Mouse (Mus musculus) lung, postnatal 0 days (tissue): ENCODE data around the gene Krt84. TPM values are rescaled to one million over a fixed set of nuclear protein-coding genes. Genes with fewer than 3 reads are reported as not detected.

ENCODE experiments used
- ATAC-seq: fragments of 200-750 bp; cut with Nextera tagmentation; 2 replicates; pipeline ENCODE4 v1.8.0; 2017; ENCODE audit warnings: moderate library complexity
- DNase-seq: peaks from one replicate; pipeline ENCODE4 v3.0.0-alpha.2; 2016; ENCODE audit warnings: low spot score
- H3K27ac ChIP-seq: fragments of 300-500 bp; sonication (generic); 2 replicates; pipeline ENCODE4 v1.5.1; 2014; ENCODE audit warnings: antibody characterized with exemption, mild to moderate bottlenecking, low read length, mixed read lengths
- H3K27me3 ChIP-seq: fragments of 300-500 bp; sonication (generic); replicated peaks from 2 replicates; pipeline ENCODE4 v1.6.1; 2014; ENCODE audit warnings: low read length, mixed read lengths; ENCODE audit not compliant: insufficient read depth
- H3K36me3 ChIP-seq: fragments of 300-500 bp; sonication (generic); 2 replicates; pipeline ENCODE4 v1.6.1; 2014; ENCODE audit warnings: low read length, mixed read lengths; ENCODE audit not compliant: insufficient read depth
- H3K4me1 ChIP-seq: fragments of 300-500 bp; sonication (generic); 2 replicates; pipeline ENCODE4 v1.6.1; 2014; ENCODE audit warnings: antibody characterized with exemption, low read depth, low read length, mixed read lengths; ENCODE audit not compliant: insufficient read depth
- H3K4me2 ChIP-seq: fragments of 300-500 bp; sonication (generic); replicated peaks from 2 replicates; pipeline ENCODE4 v1.6.1; 2014; ENCODE audit warnings: low read depth, mild to moderate bottlenecking, low read length, moderate library complexity, mixed read lengths
- H3K4me3 ChIP-seq: fragments of 300-500 bp; sonication (generic); 2 replicates; pipeline ENCODE4 v1.5.1; 2014; ENCODE audit warnings: low read depth, low read length
- H3K9ac ChIP-seq: fragments of 300-500 bp; sonication (generic); replicated peaks from 2 replicates; pipeline ENCODE4 v1.6.1; 2014; ENCODE audit warnings: low read depth, mild to moderate bottlenecking
- H3K9me3 ChIP-seq: fragments of 300-500 bp; sonication (generic); 2 replicates; pipeline ENCODE4 v1.6.1; 2016; ENCODE audit warnings: low read length, mixed read lengths
- CTCF ChIP-seq: IDR thresholded peaks from 2 replicates; pipeline ENCODE4 v1.5.1; 2016; ENCODE audit warnings: antibody characterized with exemption, mild to moderate bottlenecking
- EP300 ChIP-seq: IDR thresholded peaks from 2 replicates; pipeline ENCODE4 v1.6.1; 2016; ENCODE audit warnings: antibody characterized with exemption, mild to moderate bottlenecking, control low read depth
- WGBS: fragments of 180-500 bp; shearing (Covaris S2); extraction: QIAGEN DNeasy Blood & Tissue Kit; methylation state at CpG from one replicate; pipeline ENCODE4 v1.1.7; 2014; 5-methylcytosine and 5-hydroxymethylcytosine counted together
- polyA plus RNA-seq: library from polyadenylated mRNA; unstranded; fragments of >200 nt; fragmentation: Nextera tagmentation; extraction: Ambion mirVana; gene quantifications from 2 replicates; pipeline ENCODE4 v1.2.1, GENCODE M21; 2015

Gene Krt84
- polyA plus RNA-seq = not detected in 2 replicates

- H3K9me3 ChIP-seq = no peaks in the 10 kb centered on the region
- ATAC-seq (no peak), DNase-seq (no peak)
- H3K4me2 ChIP-seq = no peak within 1 kb of the TSS
- no peaks in the 10 kb centered on the region for H3K36me3 ChIP-seq
- no peak within 1 kb of the TSS for H3K27ac ChIP-seq
- no peak within 1 kb of the TSS for H3K9ac ChIP-seq
- TF ChIP-seq CTCF (no peak), EP300 (no peak)
- WGBS = 80% methylated on average over 7 of the region's 7 CpGs
- H3K4me1 ChIP-seq = no peaks in the 10 kb centered on the region
- no peak within 1 kb of the TSS for H3K4me3 ChIP-seq
- no peaks in the 10 kb centered on the region for H3K27me3 ChIP-seq
Observed at GRCm38 (mm10) chr15:101532720-101533119, at the start of gene Krt84. TSS of gene Krt84 (minus strand) at chr15:101532820.

- Histone ChIP-seq H3K9ac (no peak overlapping the region), H3K36me3 (no peaks in the 10 kb centered on the region), H3K9me3 (no peaks in the 10 kb centered on the region), H3K4me1 (no peaks in the 10 kb centered on the region), H3K4me2 (no peak overlapping the region), H3K4me3 (no peak overlapping the region), H3K27ac (no peak overlapping the region), H3K27me3 (no peaks in the 10 kb centered on the region)
- no peak for ATAC-seq
- no peak for TF ChIP-seq EP300
- TF ChIP-seq CTCF = no peak
- WGBS = 54% methylated on average over 3 of the region's 3 CpGs
- no peak for DNase-seq
Observed at GRCm38 (mm10) chr15:101581701-101582100, 49.1 kb upstream of the Krt84 start.

- WGBS = 50% methylated on average over 5 of the region's 5 CpGs
- ATAC-seq = no peak
- Histone ChIP-seq H3K4me2 (no peak overlapping the region), H3K9me3 (no peaks in the 10 kb centered on the region), H3K4me1 (no peaks in the 10 kb centered on the region), H3K9ac (no peak overlapping the region), H3K4me3 (no peak overlapping the region), H3K27ac (no peak overlapping the region), H3K36me3 (no peaks in the 10 kb centered on the region), H3K27me3 (no peaks in the 10 kb centered on the region)
- TF ChIP-seq EP300 (no peak), CTCF (no peak)
- DNase-seq = no peak
Observed at GRCm38 (mm10) chr15:101575506-101575905, 42.9 kb upstream of the Krt84 start.

- H3K4me1 ChIP-seq = no peaks in the 10 kb centered on the region
- no peak within 1 kb of the TSS for H3K9ac ChIP-seq
- H3K27ac ChIP-seq = no peak within 1 kb of the TSS
- H3K9me3 ChIP-seq = no peaks in the 10 kb centered on the region
- TF ChIP-seq EP300 = no peak
- TF ChIP-seq CTCF = no peak
- no peak within 1 kb of the TSS for H3K4me2 ChIP-seq
- 60% methylated on average over 15 of the region's 15 CpGs for WGBS
- no peaks in the 10 kb centered on the region for H3K36me3 ChIP-seq
- no peaks in the 10 kb centered on the region for H3K27me3 ChIP-seq
- DNase-seq (no peak), ATAC-seq (no peak)
- no peak within 1 kb of the TSS for H3K4me3 ChIP-seq
Observed at GRCm38 (mm10) chr15:101573796-101574345, 41.3 kb upstream of the Krt84 start, which contains the start of gene Krt75. TSS of gene Krt75 (minus strand) at chr15:101573904.

- H3K27ac ChIP-seq = no peak overlapping the region
- H3K27me3 ChIP-seq = no peaks in the 10 kb centered on the region
- no peaks in the 10 kb centered on the region for H3K36me3 ChIP-seq
- 41% methylated on average over 7 of the region's 7 CpGs for WGBS
- no peak for DNase-seq
- TF ChIP-seq CTCF (peak; percentile 57), EP300 (no peak)
- H3K9me3 ChIP-seq = no peaks in the 10 kb centered on the region
- H3K9ac ChIP-seq = no peak overlapping the region
- ATAC-seq = no peak
- no peak overlapping the region for H3K4me3 ChIP-seq
- H3K4me2 ChIP-seq = no peak overlapping the region
- no peaks in the 10 kb centered on the region for H3K4me1 ChIP-seq
Observed at GRCm38 (mm10) chr15:101567780-101568179, 35.2 kb upstream of the Krt84 start.

GRCm38 (mm10) chr15:101562850-101563249, 30.2 kb upstream of the Krt84 start, which contains the start of gene Krt90:
TSS of gene Krt90 (minus strand) at chr15:101562950.
- no peak within 1 kb of the TSS for H3K27ac ChIP-seq
- no peak for DNase-seq
- WGBS = 58% methylated on average over 5 of the region's 5 CpGs
- H3K9ac ChIP-seq = no peak within 1 kb of the TSS
- H3K4me2 ChIP-seq = no peak within 1 kb of the TSS
- H3K9me3 ChIP-seq = no peaks in the 10 kb centered on the region
- TF ChIP-seq CTCF (no peak), EP300 (no peak)
- H3K4me1 ChIP-seq = no peaks in the 10 kb centered on the region
- H3K27me3 ChIP-seq = no peaks in the 10 kb centered on the region
- H3K36me3 ChIP-seq = no peaks in the 10 kb centered on the region
- H3K4me3 ChIP-seq = no peak within 1 kb of the TSS
- no peak for ATAC-seq
